Mouse (Mus musculus): ENCODE data around the gene Ndufa10. TPM values are rescaled to one million over a fixed set of nuclear protein-coding genes. Genes with fewer than 3 reads are reported as not detected.

Ndufa10 gene
- polyA plus RNA-seq, 1 experiment: 173 TPM

GRCm38 (mm10) chr1:92394279-92394678 lies 79.4 kb downstream of the Ndufa10 start:
- TF ChIP-seq POLR2A (IDR thresholded peaks at IDR 0.05; ENCODE audit: extremely low read depth, insufficient read depth, low read length) (no peak), CTCF (IDR thresholded peaks at IDR 0.05; ENCODE audit: extremely low read depth, insufficient read depth, low read length) (no peak)

GRCm38 (mm10) chr1:92393166-92393565 lies 80.5 kb downstream of the Ndufa10 start:
- H3K4me3 ChIP-seq (ENCODE audit: insufficient read depth, low read length): no peak overlapping the region
- no peak for TF ChIP-seq CTCF (IDR thresholded peaks at IDR 0.05; ENCODE audit: extremely low read depth, insufficient read depth, low read length)
- TF ChIP-seq POLR2A (IDR thresholded peaks at IDR 0.05; ENCODE audit: extremely low read depth, insufficient read depth, low read length): no peak
- H3K4me1 ChIP-seq (ENCODE audit: control insufficient read depth, insufficient read depth, low read length): 0 out of 2 replicates have a peak, but pooled peaks cover 5% of the 10 kb centered on the region
- H3K27ac ChIP-seq (ENCODE audit: insufficient read depth, low read length): no peak overlapping the region

More at GRCm38 (mm10) chr1:92394279-92394678, 79.4 kb downstream of the Ndufa10 start:
- Histone ChIP-seq H3K4me1 (ENCODE audit: control insufficient read depth, insufficient read depth, low read length) (0 out of 2 replicates have a peak, but pooled peaks cover 5% of the 10 kb centered on the region), H3K27ac (ENCODE audit: insufficient read depth, low read length) (no peak overlapping the region), H3K4me3 (ENCODE audit: insufficient read depth, low read length) (no peak overlapping the region)

Other genes starting within 250 kb of the Ndufa10 start
- gene Olfr1416, start 11.3 kb upstream of the Ndufa10 start, polyA plus RNA-seq (2012; rRNA removed): not detected in 2 replicates
- gene Olfr1415, start 22.2 kb upstream of the Ndufa10 start, polyA plus RNA-seq (2012; rRNA removed): not detected in 2 replicates
- not detected in 2 replicates for gene Olfr1414, start 44.8 kb upstream of the Ndufa10 start, polyA plus RNA-seq (2012; rRNA removed)
- not detected in 2 replicates for gene Olfr1413, start 97.5 kb upstream of the Ndufa10 start, polyA plus RNA-seq (2012; rRNA removed)
- not detected in 2 replicates for gene Olfr1412, start 111.9 kb upstream of the Ndufa10 start, polyA plus RNA-seq (2012; rRNA removed)
- not detected in 2 replicates for gene Olfr1411, start 120.6 kb upstream of the Ndufa10 start, polyA plus RNA-seq (2012; rRNA removed)
- gene Olfr1410, start 131.9 kb upstream of the Ndufa10 start, polyA plus RNA-seq (2012; rRNA removed): not detected in 2 replicates
- not detected in 2 replicates for gene Olfr12, start 143.9 kb upstream of the Ndufa10 start, polyA plus RNA-seq (2012; rRNA removed)
- gene Cops9, start 168.1 kb upstream of the Ndufa10 start, polyA plus RNA-seq (2012; rRNA removed): 363 and 403 TPM in 2 replicates
- 0.27 and 0.49 TPM in 2 replicates for gene Otos, start 175.0 kb upstream of the Ndufa10 start, polyA plus RNA-seq (2012; rRNA removed)